Mouse (Mus musculus): ENCODE measurements at regions not wholly inside any gene's neighbourhood (a gene's known extent, or its start where the extent isn't known, plus 50 kb on each side); places are given as distances from the start of the nearest gene placed in this dataset.

DNA sequence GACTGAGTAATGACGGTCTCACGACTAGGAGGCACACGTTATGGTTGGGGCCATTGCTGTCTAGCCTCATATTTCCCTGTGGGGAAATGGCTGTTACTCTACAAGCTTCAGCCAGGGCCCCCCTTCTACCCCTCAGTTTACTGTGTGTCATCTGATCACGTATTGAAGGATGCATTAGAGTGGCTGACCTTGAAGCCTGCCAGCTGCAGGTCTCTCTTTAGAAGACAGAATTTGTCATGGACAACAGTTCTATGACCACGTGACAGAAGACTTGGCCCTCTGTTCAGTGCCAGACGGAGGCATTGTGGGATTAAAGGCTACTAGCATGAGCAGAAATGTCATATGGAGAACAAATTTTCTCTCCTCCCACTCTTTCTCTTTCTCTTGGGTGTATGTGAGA, 115.6 kb downstream of the Gas1 start:
- no peak for DNase-seq (ENCODE audit: low spot score in 2 of 2)

DNA sequence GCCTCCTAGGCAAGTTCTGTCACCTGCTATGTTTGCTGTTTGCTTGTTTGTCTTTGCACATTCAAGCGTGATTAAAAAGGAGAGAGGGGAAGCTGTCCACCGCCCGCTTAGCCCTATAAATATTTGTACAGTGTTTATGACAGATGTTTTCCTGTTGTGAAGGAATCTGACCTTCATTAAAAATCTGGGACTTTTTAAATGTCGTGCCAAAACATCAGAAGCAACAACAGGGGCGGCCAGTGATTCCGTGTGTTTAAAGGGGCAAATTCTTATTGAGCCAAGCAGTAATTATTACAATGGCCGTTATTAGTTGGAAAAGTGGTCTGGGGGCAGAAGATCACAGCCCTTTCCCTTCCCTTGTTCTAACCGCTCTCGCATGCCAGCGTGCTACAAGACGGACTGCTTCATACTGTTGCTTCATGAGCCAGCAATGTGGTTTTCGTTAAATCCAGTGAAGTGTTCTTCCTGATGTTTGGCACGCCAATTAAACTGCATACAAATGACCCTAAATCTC, 119.3 kb downstream of the Gas1 start:
- DNase-seq (ENCODE audit: low spot score in 2 of 2) = no peak

DNA sequence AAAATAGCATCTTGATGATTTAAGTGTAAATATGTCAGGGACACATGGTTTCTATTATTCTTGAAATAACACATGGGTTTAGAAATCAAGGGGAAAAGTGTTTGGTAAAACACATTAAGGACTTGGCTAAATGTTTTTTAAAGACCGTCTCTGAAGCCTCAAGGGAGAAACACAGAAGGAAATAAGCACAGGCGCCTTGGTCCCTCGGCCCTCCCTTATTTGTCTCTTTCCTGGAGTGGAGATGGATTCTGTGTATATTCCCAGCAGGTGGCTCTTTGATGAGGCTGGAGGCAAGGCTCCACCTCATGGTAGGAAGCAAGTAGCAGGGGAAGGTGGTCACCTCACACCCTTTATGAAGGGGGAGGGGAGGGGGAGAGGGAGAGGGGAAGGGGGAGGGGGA, 122.6 kb downstream of the Gas1 start:
- no peak for DNase-seq (ENCODE audit: low spot score in 2 of 2)

DNA sequence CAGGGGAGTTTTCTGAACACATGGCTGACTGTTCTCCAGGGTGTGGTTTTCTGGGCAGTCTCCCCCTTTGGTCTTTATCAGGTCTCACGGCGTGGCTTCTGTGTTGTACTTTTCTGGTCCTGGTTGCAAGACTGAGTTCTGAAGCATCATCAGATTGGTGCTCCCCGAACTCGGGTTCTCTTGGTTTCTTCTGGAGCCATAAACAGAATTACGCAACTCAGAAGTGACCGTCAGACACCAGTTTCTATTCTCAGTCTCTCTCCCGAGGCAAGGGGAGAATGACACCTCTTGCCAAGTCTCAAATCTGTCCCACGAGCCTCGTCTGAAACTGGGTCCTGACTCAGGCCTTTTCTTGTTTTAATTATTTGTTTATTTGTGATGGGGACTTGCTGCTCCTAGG, 123.1 kb downstream of the Gas1 start:
- DNase-seq (ENCODE audit: low spot score in 2 of 2) = no peak

DNA sequence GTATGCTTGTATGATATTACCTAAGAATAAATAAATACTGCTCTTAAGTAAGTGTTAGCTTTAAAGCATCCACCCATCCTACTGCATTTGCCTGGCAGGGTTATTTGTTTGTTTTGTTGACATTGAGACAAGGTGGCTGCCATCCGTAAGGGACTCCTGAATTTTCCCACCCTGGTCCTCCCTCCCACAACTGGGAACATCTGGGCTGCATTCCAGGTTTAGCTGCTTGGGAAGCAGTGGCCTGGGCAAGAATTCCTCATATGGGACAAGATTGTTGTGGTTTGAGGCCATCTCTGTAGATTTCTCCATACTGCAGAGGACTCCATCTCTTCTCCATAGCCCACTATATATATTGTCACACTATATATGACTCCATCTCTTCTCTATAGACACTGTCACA, 125.3 kb downstream of the Gas1 start:
- no peak for DNase-seq (ENCODE audit: low spot score in 2 of 2)

DNA sequence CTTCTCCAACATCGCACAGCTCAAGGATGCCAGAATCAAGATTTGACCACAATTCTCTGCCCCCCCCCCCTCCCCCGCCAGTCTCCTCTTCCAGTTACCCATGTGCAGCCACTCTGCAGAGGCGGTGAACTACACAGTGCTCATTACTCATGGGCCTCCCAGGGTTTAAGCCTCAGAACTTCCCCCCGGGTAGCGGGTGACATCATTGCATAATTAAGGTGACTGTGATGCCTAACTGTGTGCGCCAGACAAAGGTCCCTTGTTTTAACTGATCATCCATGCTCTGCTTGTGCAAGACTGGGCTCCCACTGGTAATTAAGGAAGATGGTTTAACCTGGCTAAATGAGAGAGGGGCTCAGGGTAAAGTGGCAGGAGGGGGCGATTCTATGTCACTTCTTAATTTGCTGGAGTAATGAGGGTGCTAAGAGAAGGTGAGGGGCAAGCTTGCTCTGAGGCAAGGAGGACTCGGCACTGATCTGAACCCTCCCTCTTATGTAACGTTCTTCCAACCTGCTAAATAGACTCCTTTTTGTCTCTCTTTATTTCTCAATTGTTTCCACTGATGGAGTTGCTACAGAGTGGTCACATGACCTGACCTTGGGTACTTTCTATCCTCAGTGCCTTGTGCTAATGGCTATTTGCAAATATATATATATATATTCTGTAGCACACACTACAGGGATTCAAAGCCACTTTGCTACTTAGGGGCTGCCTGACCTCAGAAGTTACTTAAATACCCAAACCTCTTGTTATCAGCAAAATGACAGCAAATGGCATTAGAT, 126.2 kb downstream of the Gas1 start:
- DNase-seq (ENCODE audit: low spot score in 2 of 2) = peak in 1 of 2 experiments; percentile 38

DNA sequence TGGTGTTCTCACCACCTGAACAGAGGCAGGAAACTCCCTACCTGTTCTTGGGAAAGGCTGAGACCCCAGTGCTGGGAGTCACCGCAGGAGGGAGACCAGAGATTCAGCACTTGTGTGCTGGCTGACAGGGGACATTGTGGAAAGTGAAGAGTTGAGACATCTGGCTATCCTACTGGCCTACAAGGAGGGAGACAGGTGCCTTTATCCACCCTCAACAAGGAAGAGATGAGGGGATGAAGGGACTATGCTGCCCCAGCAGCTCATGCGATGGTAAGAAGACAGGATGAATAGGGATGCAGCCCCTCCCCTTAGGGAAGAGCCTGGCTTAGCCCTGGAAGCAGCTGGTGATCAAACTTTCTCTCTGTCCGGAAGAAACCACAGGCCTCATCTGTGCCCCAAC, 127.5 kb downstream of the Gas1 start:
- DNase-seq (ENCODE audit: low spot score in 2 of 2) = no peak

DNA sequence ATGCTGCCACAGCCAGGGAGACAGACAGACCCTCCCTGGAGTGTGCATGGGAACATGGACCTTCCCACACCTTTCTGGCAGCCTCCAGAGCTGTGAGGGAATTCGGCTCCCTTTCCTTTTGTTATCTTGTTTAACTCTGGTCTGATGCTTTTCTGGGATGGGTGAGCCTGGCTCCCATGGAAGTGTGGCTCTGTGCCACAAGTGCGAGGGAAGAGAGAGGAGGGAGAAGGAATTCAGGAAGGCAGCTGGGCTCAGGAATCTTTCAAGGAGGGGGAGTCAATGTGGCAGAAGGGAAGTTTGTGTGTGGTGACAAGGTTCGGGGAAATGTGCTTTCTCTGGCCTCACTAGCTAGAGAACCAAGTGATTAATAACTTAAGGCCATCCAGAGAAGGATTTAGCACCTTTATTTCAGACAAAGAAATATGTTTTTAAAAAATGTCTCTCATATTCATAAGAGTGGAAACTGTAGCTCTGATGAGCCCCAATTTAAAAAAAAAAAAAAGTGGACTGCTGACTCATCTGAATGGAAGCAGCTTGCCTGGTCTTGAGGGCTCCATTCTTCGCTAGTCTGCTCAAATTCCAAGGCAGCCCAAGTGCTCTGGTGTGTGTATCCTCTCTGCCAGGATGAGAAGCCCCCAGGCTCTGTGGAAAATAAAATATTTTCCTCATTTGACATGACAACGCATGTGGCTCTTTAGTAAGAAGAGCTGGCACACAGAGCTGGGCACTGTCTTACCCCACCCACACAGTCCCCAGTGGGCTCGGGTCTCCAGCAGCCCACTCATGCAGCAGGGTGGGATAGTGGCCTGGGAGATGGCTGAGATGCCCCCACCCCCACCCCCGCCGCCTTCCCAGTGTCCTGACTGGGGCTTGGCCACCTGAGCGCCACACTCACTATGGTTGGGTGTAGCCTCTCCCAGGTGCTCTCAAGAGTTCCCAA, 129.1 kb downstream of the Gas1 start:
- DNase-seq (ENCODE audit: low spot score in 2 of 2) = no peak

DNA sequence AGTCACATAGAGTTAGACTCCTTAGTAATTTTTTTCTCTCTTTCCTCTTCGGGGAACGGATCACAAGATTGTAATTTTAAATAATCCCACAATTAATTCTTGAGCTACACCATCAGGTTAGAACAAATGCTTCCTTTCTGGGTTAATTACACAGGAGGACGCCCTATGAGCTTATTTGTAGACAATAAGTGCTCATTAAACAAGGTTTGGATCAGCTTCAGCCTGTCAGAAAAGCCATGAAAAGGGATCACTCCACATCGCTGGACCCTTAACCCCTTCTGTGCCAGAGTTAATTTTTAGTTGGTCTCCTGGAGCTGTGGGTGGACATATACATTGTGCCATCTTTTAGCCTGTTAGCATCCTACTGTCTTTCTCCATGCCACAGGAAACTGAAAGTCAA, 131.4 kb downstream of the Gas1 start:
- DNase-seq (ENCODE audit: low spot score in 2 of 2) = no peak

DNA sequence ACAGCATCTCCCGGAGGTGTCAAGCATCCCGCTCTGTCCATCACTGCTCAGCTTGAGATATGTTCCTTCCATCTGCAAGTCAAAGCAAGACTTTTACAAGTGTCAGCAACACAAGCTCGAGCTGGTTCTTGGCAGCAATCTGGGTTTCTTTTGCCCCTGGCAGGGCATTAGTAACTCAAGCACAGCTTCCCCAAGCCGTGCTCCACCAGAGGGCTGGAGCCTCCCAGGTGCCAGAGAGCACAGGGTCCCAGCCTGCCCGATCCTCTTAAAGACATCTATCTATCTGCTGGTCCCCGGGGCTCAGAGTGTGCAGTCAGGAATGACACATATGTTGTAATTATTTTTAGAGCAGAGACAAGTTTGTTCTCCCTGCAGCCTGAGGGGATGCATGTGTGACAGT, 132.3 kb downstream of the Gas1 start:
- DNase-seq (ENCODE audit: low spot score in 2 of 2) = peak; percentile 25 to 29

DNA sequence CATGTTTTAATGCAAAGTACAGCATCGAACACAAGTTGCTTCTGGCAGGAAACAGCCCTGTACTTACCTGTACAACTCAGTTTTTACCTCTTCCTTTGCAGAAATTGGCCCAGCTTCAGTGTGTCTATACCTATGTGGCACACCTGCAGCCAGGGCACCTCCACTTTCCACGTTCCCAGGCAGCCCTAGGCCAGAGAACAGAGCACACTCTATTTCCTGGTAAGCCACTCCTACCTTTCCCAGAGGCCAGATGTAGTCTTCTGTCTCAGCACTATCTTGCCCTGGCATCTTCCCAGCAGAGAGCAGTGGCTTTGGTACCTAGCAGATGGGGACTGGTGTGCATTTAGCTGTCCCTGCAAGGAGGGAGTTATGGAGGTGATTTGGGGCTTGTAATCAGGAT, 134.7 kb downstream of the Gas1 start:
- DNase-seq (ENCODE audit: low spot score in 2 of 2) = no peak

DNA sequence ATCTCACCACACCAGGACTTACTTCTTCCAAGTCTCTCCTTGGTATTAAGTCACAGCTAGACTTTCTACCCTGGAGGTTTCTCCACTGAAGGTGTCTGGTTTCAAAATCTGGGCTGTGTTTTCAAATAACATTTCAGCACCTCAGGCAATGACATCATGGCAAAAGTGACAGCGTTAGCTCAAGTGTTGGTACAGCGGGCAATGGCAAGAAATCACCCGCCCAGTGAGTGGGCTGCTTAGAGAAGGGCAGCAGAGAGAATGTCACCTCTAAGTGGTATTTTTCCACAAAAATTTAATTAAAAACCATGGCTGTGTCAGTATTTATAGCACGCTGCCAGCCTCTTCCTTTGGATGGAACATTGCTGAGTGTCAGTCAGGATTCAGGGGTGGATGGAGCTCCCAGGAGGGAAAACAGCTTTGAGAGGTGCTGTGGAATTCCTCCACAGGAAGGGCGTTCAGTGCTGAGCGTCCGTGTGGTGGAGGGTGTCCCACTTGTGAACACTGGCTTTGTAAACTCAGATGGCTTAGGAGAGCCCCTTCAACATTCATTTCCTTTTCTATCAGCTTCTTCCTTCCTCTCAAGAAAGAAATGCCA, 141.5 kb downstream of the Gas1 start:
- no peak for DNase-seq (ENCODE audit: low spot score in 2 of 2)

DNA sequence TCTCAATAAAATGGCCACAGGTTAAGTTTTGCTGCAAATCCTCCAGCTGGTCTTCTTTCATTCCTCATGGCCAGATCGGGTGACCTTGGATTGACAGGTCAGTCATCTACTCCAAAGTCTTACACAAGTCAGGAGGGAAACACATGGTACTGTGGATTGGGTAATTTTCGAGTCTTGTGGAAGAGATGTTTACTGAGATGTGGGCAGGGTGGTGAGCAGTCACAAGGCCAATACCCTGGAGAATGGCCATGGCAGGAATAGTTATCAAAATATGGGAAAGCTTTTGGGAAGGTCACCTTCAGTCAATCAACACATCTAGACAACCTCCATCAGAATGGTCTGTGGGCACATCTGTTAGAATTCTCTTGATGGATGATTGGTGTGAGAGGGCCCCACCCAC, 144.0 kb downstream of the Gas1 start:
- no peak for DNase-seq (ENCODE audit: low spot score in 2 of 2)

DNA sequence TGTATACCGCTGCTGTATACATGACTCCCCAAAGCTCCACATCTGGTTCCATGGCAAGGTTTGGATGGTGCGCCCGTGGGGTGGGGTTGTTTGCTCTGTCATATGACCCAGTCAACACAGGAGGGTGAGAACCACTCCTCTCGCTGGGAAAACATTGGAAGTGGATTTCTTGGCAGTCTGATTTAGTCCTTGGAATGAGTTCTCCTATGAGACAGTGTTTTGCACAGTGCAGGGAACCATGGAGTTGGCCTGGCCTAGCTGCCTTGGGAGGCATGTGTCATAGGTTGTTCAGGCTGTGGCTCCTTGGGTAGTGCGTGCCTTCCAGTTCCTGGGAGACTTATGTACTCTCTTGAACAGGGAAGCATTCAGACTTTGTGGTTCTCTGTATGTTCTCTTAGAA, 144.6 kb downstream of the Gas1 start:
- no peak for DNase-seq (ENCODE audit: low spot score in 2 of 2)

DNA sequence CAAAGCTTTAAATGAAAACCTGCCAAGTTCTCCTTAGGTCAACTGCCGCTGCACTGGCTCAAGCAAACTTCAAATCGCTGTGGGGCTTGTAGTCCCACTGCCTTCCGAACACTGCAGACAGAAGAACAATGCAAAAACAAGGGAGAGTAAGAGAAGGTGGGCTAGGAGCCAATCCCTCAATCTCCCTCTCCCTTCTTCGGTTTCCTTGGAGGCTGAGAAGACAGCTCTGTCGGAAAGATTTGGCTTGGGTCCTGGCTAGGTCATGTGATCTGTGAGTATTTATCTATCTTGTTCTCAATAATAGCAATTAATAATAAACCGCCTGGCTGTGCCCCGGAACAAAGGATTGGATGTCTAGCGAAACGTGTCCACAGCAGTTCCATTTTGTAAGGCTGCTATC, 147.6 kb downstream of the Gas1 start:
- DNase-seq (ENCODE audit: low spot score in 2 of 2) = no peak

DNA sequence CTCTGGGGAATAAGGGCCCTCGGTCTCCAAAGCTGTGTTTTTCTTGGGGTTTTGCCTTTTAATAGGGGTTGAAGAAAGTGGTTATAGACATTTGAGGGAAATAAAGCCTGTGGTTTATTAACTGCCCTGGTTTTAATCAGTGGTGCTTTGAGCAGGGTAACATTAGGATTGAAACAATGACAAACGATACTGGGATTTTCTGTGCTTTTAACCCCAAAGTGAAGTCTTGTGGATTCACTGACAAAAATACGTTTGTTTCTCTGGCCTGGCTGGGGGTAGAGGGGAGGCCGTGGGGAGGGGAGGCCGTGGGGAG, 157.0 kb downstream of the Gas1 start:
- no peak for DNase-seq (ENCODE audit: low spot score in 2 of 2)

DNA sequence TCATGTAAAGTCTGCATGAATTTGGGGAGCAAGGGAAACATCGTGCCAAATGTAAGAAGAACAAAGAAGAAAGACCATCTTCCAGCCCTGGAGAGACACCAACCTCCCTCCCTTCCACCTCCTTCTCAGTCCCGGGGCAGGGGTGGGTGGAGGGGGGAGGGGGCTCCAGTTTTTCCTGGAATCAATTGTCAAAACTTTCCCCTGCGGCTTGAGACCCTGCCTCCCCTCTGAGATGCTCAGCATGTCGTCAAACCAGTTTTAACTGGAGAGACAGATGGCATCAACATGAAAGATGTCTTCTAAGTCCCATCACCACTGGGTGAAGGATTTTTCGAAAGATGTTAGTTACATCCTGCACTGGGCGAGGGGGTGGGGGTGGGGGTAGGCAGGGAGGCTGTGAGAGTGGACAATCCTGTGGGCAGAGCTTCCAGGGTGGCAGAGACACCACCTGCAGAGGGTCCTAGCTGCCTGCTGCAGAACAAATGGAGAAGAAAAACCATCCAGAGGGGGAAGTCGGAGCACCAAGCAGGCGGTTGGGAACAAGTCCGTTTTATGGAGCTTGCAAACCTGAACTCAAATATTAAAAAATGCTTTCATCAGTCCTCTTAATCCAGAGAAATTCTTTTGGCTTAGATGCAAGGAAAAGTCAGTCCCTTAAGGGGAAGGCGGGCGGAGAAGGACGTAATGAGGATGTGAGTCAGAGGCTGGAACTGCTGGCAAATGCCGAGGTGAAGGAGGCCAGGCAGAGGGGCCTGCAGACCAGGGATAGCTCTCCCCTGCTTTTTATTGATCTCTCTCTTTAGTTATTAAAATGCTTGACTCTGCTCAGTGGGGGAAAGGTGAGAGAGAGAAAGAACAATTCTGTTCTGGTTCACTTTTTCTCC, 157.6 kb downstream of the Gas1 start:
- no peak for DNase-seq (ENCODE audit: low spot score in 2 of 2)

DNA sequence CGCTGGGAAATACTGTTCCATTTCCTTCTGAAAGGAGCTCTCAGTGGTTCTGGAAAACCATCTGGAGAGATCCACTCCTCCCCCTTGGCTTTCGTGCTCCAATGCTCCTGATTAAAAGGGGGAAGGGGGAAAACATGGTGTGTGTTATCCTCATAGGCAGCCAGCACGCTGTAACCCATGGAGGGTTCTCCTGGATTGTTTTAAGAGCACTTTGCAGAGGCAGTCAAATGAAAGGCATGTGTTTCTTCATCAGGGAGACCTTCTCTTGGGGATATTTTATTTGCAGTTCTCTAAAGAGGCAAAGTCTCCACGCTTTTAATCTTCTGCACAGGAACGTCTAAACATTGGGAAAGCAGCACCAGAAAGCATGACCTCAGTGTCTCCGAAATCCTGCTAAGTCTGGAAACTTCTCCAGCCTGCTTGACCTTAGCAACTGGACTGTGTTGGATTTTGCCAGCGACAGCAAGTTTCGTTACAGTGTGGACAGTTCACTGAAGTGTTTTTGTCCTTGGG, 161.3 kb downstream of the Gas1 start:
- no peak for DNase-seq (ENCODE audit: low spot score in 2 of 2)

DNA sequence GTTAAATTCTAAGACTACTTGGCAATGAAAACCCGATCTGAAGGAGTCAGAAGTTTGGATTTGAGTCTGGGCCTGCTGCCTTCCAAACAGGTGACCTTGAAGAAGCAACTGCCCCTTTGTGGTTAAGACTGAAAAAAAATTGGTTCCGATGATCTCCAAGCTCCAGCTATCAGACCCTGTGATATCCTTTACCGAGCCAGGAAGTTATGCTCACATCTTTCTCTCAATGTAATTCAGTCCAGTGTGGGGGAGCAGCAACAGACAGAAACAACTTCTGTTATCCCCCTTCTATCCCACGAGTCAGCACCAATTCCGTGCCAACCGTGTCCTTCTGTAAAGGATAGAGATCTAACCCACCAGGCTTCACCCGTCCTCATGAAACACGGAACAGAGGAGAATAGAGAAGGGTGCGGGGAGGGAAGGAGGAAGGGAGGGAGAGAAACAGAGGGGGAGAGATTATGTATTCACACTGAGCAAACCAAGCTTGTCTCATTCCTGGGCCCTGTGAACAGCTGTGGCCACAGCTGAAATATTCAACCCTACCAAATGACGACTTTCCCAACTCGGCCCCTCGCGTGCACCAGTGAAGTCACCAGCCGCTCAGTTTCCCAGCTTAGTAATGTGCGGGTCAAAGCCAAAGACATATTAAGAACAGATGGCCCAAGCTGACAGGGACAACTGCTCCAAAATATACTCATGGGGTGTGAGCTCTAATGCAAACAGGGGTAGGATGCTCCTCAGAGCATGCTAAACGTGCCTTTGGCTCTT, 164.9 kb downstream of the Gas1 start:
- peak; percentile 24 to 29 for DNase-seq (ENCODE audit: low spot score in 2 of 2)

DNA sequence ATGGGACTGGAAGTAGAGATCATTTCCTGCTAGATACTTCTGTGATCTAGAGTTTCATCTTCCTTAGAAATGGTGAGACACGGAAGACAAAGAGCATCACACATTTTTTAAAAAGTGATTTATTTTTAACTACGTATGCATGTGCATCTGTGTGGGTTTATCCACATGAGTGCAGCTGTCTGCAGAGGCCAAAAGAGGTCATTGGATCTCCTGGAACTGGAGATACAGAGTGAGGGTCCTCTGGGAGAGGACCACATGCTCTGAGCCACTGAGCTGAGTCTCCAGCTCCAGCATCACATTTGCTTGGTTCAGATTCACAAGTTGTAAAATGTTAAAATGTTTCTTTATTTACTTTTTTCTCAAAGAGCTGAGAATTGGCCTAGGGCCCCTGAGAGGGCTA, 166.1 kb downstream of the Gas1 start:
- DNase-seq (ENCODE audit: low spot score in 2 of 2) = no peak

All from layer of hippocampus, postnatal 14 days (tissue).